Mouse (Mus musculus): ENCODE measurements around the gene Chil5.
"Not testable (repeated sequence)": the region's sequence is repeated elsewhere in the genome, so short reads cannot be mapped to it uniquely, and the experiment has no call there.

- not testable (repeated sequence) for TF ChIP-seq CTCF (IDR thresholded peaks at IDR 0.05); EP300 (IDR thresholded peaks at IDR 0.05; ENCODE audit: insufficient read depth, low read depth, low read length)
Observed at GRCm38 (mm10) chr3:106003360-106003759, 29.3 kb downstream of the Chil5 start.

Measured in heart, adult 2 months (tissue).